Mouse (Mus musculus): ENCODE data around the gene Aip.
"Not testable (repeated sequence)": the region's sequence is repeated elsewhere in the genome, so short reads cannot be mapped to it uniquely, and the experiment has no call there.

The Aip gene

GRCm38 (mm10) chr19:4066280-4066679 lies 59.4 kb downstream of the Aip start:
- no peak for DNase-seq (ENCODE audit: low spot score in 2 of 2)

GRCm38 (mm10) chr19:4064501-4064900 lies 61.2 kb downstream of the Aip start:
- DNase-seq (ENCODE audit: low spot score in 2 of 2): not testable (repeated sequence)

Measured in spleen, postnatal 4 days (tissue).